Mouse (Mus musculus): ENCODE measurements around the gene Fgd6. TPM values are rescaled to one million over a fixed set of nuclear protein-coding genes. Genes with fewer than 3 reads are reported as not detected.

The Fgd6 gene
- total and polyA plus RNA-seq, 3 experiments = 1.4 to 28.3 (median 7.5) TPM

DNA sequence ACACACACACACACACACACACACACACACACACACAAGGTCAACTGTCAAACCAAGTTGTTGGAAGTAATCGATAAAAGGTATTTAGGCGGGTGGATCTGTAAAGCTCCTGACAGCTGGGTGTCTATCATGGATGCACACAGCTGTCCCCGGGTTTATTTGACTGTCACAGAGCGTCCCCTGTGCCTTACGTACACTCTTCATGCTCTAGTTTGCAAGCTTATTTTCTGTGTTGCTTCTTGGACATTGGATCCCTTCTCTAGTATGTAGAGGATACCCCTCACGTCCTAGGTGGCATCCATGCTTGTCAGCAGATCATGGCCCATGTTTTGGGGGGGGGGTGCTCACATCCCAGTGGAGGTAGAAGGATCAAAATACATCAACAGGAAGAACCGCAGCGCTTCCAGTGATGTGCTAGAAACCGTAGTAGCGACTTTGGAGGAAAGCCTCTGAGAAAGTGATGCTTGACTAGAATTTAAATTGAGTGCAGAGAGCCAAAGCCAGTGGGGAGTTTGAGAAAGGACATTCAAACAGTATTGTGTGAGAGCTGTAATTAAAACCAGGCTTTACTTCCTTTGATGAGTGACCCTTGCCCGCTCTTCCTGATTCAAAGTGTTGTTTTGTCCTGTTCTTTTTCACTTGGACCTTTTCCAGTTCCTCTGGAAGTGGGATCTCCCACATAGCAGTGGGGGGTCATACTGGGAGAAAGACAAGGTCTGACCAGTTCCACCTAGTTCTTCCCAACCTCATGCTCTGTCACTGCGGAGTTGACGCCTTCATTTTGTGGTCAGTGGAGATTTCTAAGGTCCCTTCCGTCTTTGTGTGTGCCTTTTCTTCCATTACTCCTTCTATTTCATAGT lies 41.4 kb downstream of the Fgd6 start:
- no peak overlapping the region for H3K4me3 ChIP-seq (ENCODE audit: low read depth, low read length)
- ATAC-seq (ENCODE audit: extremely low read depth, insufficient number of reproducible peaks, low FRiP score, poor library complexity, severe bottlenecking) (no peak), DNase-seq (ENCODE audit: low spot score) (no peak)
- peaks cover 24% of the 10 kb centered on the region for H3K4me1 ChIP-seq (ENCODE audit: insufficient read depth, low read depth, low read length)
- no peaks in the 10 kb centered on the region for H3K27me3 ChIP-seq (ENCODE audit: insufficient read depth, low read length)
- TF ChIP-seq GATA2 (IDR thresholded peaks at IDR 0.05; ENCODE audit: borderline replicate concordance, low read depth, low read length) (no peak), TAL1 (conservative IDR thresholded peaks at IDR 0.05; ENCODE audit: low read depth, low read length) (no peak), CTCF (IDR thresholded peaks at IDR 0.05; ENCODE audit: low read depth, low read length) (no peak), POLR2AphosphoS5 (IDR thresholded peaks at IDR 0.05; ENCODE audit: insufficient replicate concordance, low read depth, low read length) (no peak), GATA1 (IDR thresholded peaks at IDR 0.05; ENCODE audit: borderline replicate concordance, low read length) (no peak)
- peaks cover 45% of the 10 kb centered on the region for H3K36me3 ChIP-seq (replicated peaks)
- no peaks in the 10 kb centered on the region for H3K9me3 ChIP-seq (replicated peaks)

DNA sequence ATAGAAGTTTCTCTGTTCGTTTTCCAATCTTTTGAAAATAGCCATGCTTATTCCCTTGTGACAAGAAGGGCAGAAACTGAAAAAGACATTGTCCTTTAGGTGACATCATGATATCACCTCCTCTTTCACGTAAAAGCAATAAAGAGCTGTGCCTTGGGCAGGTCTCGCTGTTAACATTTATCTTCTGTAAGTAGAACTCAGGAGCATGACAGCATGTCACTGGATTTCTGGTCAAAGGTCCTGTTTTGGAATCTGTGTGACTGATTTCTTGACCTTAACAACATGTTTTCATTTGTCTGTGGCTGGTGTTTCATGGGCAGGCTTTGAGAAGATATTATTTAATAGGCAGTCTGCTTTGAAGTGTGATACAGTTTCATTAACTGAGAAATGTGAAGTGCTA lies 44.9 kb downstream of the Fgd6 start:
- ATAC-seq (ENCODE audit: extremely low read depth, insufficient number of reproducible peaks, low FRiP score, poor library complexity, severe bottlenecking) = no peak
- Histone ChIP-seq H3K36me3 (replicated peaks) (peaks cover 41% of the 10 kb centered on the region), H3K9me3 (replicated peaks) (no peaks in the 10 kb centered on the region), H3K4me1 (ENCODE audit: insufficient read depth, low read depth, low read length) (peaks cover 14% of the 10 kb centered on the region), H3K27me3 (ENCODE audit: insufficient read depth, low read length) (no peaks in the 10 kb centered on the region), H3K4me3 (ENCODE audit: low read depth, low read length) (no peak overlapping the region)
- TF ChIP-seq GATA1 (IDR thresholded peaks at IDR 0.05; ENCODE audit: borderline replicate concordance, low read length) = no peak
- no peak for TF ChIP-seq CTCF (IDR thresholded peaks at IDR 0.05; ENCODE audit: low read depth, low read length)
- TF ChIP-seq TAL1 (conservative IDR thresholded peaks at IDR 0.05; ENCODE audit: low read depth, low read length) = no peak
- no peak for TF ChIP-seq GATA2 (IDR thresholded peaks at IDR 0.05; ENCODE audit: borderline replicate concordance, low read depth, low read length)
- TF ChIP-seq POLR2AphosphoS5 (IDR thresholded peaks at IDR 0.05; ENCODE audit: insufficient replicate concordance, low read depth, low read length) = no peak
- no peak for DNase-seq (ENCODE audit: low spot score)

DNA sequence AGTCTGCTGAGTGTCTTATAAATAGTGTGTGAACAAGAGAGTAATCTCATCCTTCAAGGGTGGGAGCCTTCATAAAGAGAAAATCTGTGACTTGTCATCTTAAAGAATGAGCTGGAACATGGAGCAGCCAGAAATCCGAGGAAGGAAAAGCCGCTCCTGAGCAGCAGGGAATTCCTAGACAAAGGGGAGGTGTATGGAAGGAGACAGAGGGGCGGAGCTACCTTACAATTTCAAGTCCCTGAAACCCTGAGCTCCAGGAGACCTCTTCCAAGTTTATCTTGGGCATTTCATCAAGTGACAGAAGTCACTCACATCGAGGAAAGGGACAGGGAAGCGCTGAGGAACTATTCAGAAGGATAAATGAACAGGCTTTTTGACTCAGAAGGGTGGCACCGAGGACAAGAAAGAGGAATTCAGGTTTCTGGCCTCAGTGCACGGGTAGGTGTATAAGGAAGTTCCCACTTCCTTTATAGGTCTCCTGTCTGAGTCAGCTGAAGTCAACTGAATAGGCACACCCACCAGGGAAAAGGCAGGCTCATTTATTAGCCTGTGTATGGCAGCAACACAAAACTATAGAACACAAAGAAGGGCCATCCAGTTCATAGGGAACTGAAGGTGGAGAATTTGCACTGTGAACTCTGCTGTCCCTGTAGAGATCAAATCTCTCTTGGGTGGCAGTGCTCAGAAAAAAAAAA lies 46.4 kb downstream of the Fgd6 start:
- H3K4me1 ChIP-seq (ENCODE audit: insufficient read depth, low read depth, low read length) = peaks cover 22% of the 10 kb centered on the region
- no peaks in the 10 kb centered on the region for H3K27me3 ChIP-seq (ENCODE audit: insufficient read depth, low read length)
- no peaks in the 10 kb centered on the region for H3K9me3 ChIP-seq (replicated peaks)
- H3K36me3 ChIP-seq (replicated peaks) = peaks cover 43% of the 10 kb centered on the region
- ATAC-seq (ENCODE audit: extremely low read depth, insufficient number of reproducible peaks, low FRiP score, poor library complexity, severe bottlenecking) (no peak), DNase-seq (ENCODE audit: low spot score) (no peak)
- TF ChIP-seq GATA1 (IDR thresholded peaks at IDR 0.05; ENCODE audit: borderline replicate concordance, low read length) = no peak
- TF ChIP-seq CTCF (IDR thresholded peaks at IDR 0.05; ENCODE audit: low read depth, low read length) = no peak
- TF ChIP-seq TAL1 (conservative IDR thresholded peaks at IDR 0.05; ENCODE audit: low read depth, low read length) = no peak
- no peak for TF ChIP-seq GATA2 (IDR thresholded peaks at IDR 0.05; ENCODE audit: borderline replicate concordance, low read depth, low read length)
- no peak for TF ChIP-seq POLR2AphosphoS5 (IDR thresholded peaks at IDR 0.05; ENCODE audit: insufficient replicate concordance, low read depth, low read length)
- H3K4me3 ChIP-seq (ENCODE audit: low read depth, low read length) = no peak overlapping the region

- no peak overlapping the region for H3K4me3 ChIP-seq (ENCODE audit: low read depth, low read length)
- no peaks in the 10 kb centered on the region for H3K27me3 ChIP-seq (ENCODE audit: insufficient read depth, low read length)
- H3K9me3 ChIP-seq (replicated peaks) = no peaks in the 10 kb centered on the region
- peaks cover 24% of the 10 kb centered on the region for H3K4me1 ChIP-seq (ENCODE audit: insufficient read depth, low read depth, low read length)
- DNase-seq (ENCODE audit: low spot score) = no peak
- H3K36me3 ChIP-seq (replicated peaks) = peaks cover 37% of the 10 kb centered on the region
- ATAC-seq (ENCODE audit: extremely low read depth, insufficient number of reproducible peaks, low FRiP score, poor library complexity, severe bottlenecking) = no peak
- TF ChIP-seq TAL1 (conservative IDR thresholded peaks at IDR 0.05; ENCODE audit: low read depth, low read length) (no peak), CTCF (IDR thresholded peaks at IDR 0.05; ENCODE audit: low read depth, low read length) (no peak), GATA2 (IDR thresholded peaks at IDR 0.05; ENCODE audit: borderline replicate concordance, low read depth, low read length) (no peak), POLR2AphosphoS5 (IDR thresholded peaks at IDR 0.05; ENCODE audit: insufficient replicate concordance, low read depth, low read length) (no peak), GATA1 (IDR thresholded peaks at IDR 0.05; ENCODE audit: borderline replicate concordance, low read length) (no peak)
Measured at GRCm38 (mm10) chr10:94086315-94086714, 50.5 kb downstream of the Fgd6 start.

DNA sequence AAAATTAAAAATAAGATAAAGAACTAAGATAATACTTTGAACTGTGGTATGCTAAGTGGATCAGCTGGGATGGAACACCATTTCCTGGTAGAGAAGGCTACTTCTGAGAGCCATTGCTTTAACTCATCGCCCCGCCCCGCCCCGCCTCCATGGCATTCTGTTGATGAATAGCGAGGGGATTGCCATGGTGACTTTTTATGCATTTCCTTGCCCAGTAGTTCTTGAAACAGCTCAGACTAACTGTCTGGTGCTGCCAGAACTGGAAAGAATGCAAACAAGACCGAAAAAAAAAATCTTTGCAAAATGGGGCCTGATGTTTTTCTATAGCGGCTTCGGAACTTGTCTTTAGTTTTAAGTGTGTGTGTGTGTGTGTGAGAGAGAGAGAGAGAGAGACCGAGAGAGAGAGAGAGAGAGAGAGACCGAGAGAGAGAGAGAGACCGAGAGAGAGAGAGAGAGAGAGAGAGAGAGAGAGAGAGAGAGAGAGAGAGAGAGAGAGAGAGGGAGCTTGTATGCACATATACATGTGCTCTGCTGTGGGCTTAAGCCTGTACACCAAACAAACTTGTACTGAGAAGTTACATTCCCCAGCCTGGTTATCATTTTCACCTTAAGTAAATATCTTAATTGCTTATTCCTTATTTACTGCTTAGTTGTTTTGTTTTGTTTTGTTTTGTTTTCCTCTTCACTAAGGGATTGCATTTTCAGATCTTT lies 51.7 kb downstream of the Fgd6 start:
- ATAC-seq (ENCODE audit: extremely low read depth, insufficient number of reproducible peaks, low FRiP score, poor library complexity, severe bottlenecking) (no peak), DNase-seq (ENCODE audit: low spot score) (no peak)
- TF ChIP-seq GATA2 (IDR thresholded peaks at IDR 0.05; ENCODE audit: borderline replicate concordance, low read depth, low read length) (no peak), POLR2AphosphoS5 (IDR thresholded peaks at IDR 0.05; ENCODE audit: insufficient replicate concordance, low read depth, low read length) (no peak), TAL1 (conservative IDR thresholded peaks at IDR 0.05; ENCODE audit: low read depth, low read length) (no peak), CTCF (IDR thresholded peaks at IDR 0.05; ENCODE audit: low read depth, low read length) (no peak), GATA1 (IDR thresholded peaks at IDR 0.05; ENCODE audit: borderline replicate concordance, low read length) (no peak)
- Histone ChIP-seq H3K4me1 (ENCODE audit: insufficient read depth, low read depth, low read length) (peaks cover 17% of the 10 kb centered on the region), H3K27me3 (ENCODE audit: insufficient read depth, low read length) (no peaks in the 10 kb centered on the region), H3K4me3 (ENCODE audit: low read depth, low read length) (no peak overlapping the region), H3K36me3 (replicated peaks) (peaks cover 42% of the 10 kb centered on the region), H3K9me3 (replicated peaks) (peaks cover 4% of the 10 kb centered on the region; the same call in 1 of the 2 replicates)

Measured in G1E (cell line).